Mouse (Mus musculus) limb, embryonic 14.5 days (tissue): ENCODE measurements around the gene Treml4. TPM values are rescaled to one million over a fixed set of nuclear protein-coding genes. Genes with fewer than 3 reads are reported as not detected.

Experiments
- ATAC-seq: fragments of 200-750 bp; cut with Nextera tagmentation; 2 replicates; pipeline ENCODE4 v1.8.0; 2017; ENCODE audit warnings: low read depth, moderate number of reproducible peaks, moderate TSS enrichment; ENCODE audit not compliant: low FRiP score
- DNase-seq: peaks from one replicate; pipeline ENCODE4 v3.0.0-alpha.2; 2015; ENCODE audit warnings: low spot score
- H3K27ac ChIP-seq: fragments of 300-500 bp; sonication (generic); replicated peaks from 2 replicates; pipeline ENCODE4 v1.5.1; 2014; ENCODE audit warnings: low read depth, mild to moderate bottlenecking, low read length, moderate library complexity, mixed read lengths
- H3K27me3 ChIP-seq: fragments of 300-500 bp; sonication (generic); 2 replicates; pipeline ENCODE4 v1.6.1; 2014; ENCODE audit warnings: low read length, mixed read lengths; ENCODE audit not compliant: control insufficient read depth, insufficient read depth
- H3K36me3 ChIP-seq: fragments of 300-500 bp; sonication (generic); 2 replicates; pipeline ENCODE4 v1.6.1; 2014; ENCODE audit warnings: mild to moderate bottlenecking, low read length, moderate library complexity, mixed read lengths; ENCODE audit not compliant: control insufficient read depth, insufficient read depth
- H3K4me1 ChIP-seq: fragments of 300-500 bp; sonication (generic); 2 replicates; pipeline ENCODE4 v1.6.1; 2014; ENCODE audit warnings: antibody characterized with exemption, low read length, mixed read lengths; ENCODE audit not compliant: control insufficient read depth, insufficient read depth
- H3K4me2 ChIP-seq: fragments of 300-500 bp; sonication (generic); replicated peaks from 2 replicates; pipeline ENCODE4 v1.6.1; 2014; ENCODE audit warnings: low read depth, mild to moderate bottlenecking, low read length, moderate library complexity; ENCODE audit not compliant: severe bottlenecking
- H3K4me3 ChIP-seq: fragments of 300-500 bp; sonication (generic); replicated peaks from 2 replicates; pipeline ENCODE4 v1.5.1; 2014; ENCODE audit warnings: low read length
- H3K9ac ChIP-seq: fragments of 300-500 bp; sonication (generic); 2 replicates; pipeline ENCODE4 v1.6.1; 2014; ENCODE audit warnings: mild to moderate bottlenecking, low read depth, low read length, moderate library complexity; ENCODE audit not compliant: severe bottlenecking
- H3K9me3 ChIP-seq: fragments of 300-500 bp; sonication (generic); 2 replicates; pipeline ENCODE4 v1.6.1; 2016; ENCODE audit warnings: low read length; ENCODE audit not compliant: control insufficient read depth
- POLR2A ChIP-seq: fragments of 200-500 bp; IDR thresholded peaks from 2 replicates; pipeline ENCODE4 v1.8.0; 2012; ENCODE audit warnings: inconsistent platforms, mild to moderate bottlenecking, moderate library complexity, borderline replicate concordance; ENCODE audit not compliant: insufficient read depth, insufficient read length; ENCODE audit errors: extremely low read depth
- WGBS: fragments of 180-500 bp; shearing (Covaris S2); extraction: QIAGEN DNeasy Blood & Tissue Kit; methylation state at CpG from one replicate; pipeline ENCODE4 v1.1.7; 2014; 5-methylcytosine and 5-hydroxymethylcytosine counted together
- polyA plus RNA-seq, 2 experiments: library from polyadenylated mRNA; depleted of rRNA in 1 of 2; stranded (reverse) in 1 of 2; unstranded in 1 of 2; fragments of >200 nt; fragmentation: Nextera tagmentation in 1 of 2; extraction: Ambion mirVana in 1 of 2; gene quantifications; 2 replicates each; pipeline versions ENCODE4 v1.2.1 to v1.2.3; 2012 to 2014

Treml4 gene
- polyA plus RNA-seq, 2 experiments = 0.13 to 0.32 TPM

GRCm38 (mm10) chr17:48266610-48267304 is 2.7 kb downstream of the Treml4 start:
- H3K4me3 ChIP-seq = no peak overlapping the region
- no peak overlapping the region for H3K9ac ChIP-seq
- H3K36me3 ChIP-seq = no peaks in the 10 kb centered on the region
- WGBS = 21% methylated on average over 2 of the region's 2 CpGs
- H3K9me3 ChIP-seq = no peaks in the 10 kb centered on the region
- no peaks in the 10 kb centered on the region for H3K27me3 ChIP-seq
- no peak for TF ChIP-seq POLR2A
- no peak for DNase-seq
- H3K27ac ChIP-seq = no peak overlapping the region
- H3K4me2 ChIP-seq = no peak overlapping the region
- no peak for ATAC-seq
- H3K4me1 ChIP-seq = no peaks in the 10 kb centered on the region

- Histone ChIP-seq H3K36me3 (no peaks in the 10 kb centered on the region), H3K27me3 (no peaks in the 10 kb centered on the region), H3K4me1 (no peaks in the 10 kb centered on the region), H3K9me3 (no peaks in the 10 kb centered on the region), H3K4me2 (no peak overlapping the region), H3K27ac (no peak overlapping the region), H3K4me3 (no peak overlapping the region), H3K9ac (no peak overlapping the region)
- ATAC-seq (no peak), DNase-seq (no peak)
- no peak for TF ChIP-seq POLR2A
- WGBS = 68% methylated on average over 1 of the region's 1 CpGs
Observed at GRCm38 (mm10) chr17:48267591-48267990, 3.5 kb downstream of the Treml4 start.

GRCm38 (mm10) chr17:48268276-48268675 is 4.2 kb downstream of the Treml4 start:
- ATAC-seq = no peak
- TF ChIP-seq POLR2A = no peak
- no peaks in the 10 kb centered on the region for H3K9me3 ChIP-seq

GRCm38 (mm10) chr17:48269833-48270232 is 5.7 kb downstream of the Treml4 start:
- Histone ChIP-seq H3K4me3 (no peak overlapping the region), H3K4me2 (no peak overlapping the region), H3K27me3 (no peaks in the 10 kb centered on the region), H3K36me3 (no peaks in the 10 kb centered on the region), H3K27ac (no peak overlapping the region), H3K4me1 (no peaks in the 10 kb centered on the region), H3K9me3 (no peaks in the 10 kb centered on the region), H3K9ac (no peak overlapping the region)
- ATAC-seq = no peak
- TF ChIP-seq POLR2A = no peak
- no peak for DNase-seq
- 62% methylated on average over 4 of the region's 4 CpGs for WGBS

More at GRCm38 (mm10) chr17:48268276-48268675, 4.2 kb downstream of the Treml4 start:
- H3K4me2 ChIP-seq = no peak overlapping the region
- no peaks in the 10 kb centered on the region for H3K27me3 ChIP-seq
- H3K27ac ChIP-seq = no peak overlapping the region
- H3K36me3 ChIP-seq = no peaks in the 10 kb centered on the region
- DNase-seq = no peak
- no peak overlapping the region for H3K9ac ChIP-seq
- H3K4me1 ChIP-seq = no peaks in the 10 kb centered on the region
- no peak overlapping the region for H3K4me3 ChIP-seq

GRCm38 (mm10) chr17:48272158-48272557 is 8.1 kb downstream of the Treml4 start:
- no peak overlapping the region for H3K4me2 ChIP-seq
- 82% methylated on average over 5 of the region's 5 CpGs for WGBS
- DNase-seq (no peak), ATAC-seq (no peak)
- H3K27me3 ChIP-seq = no peaks in the 10 kb centered on the region
- no peak overlapping the region for H3K9ac ChIP-seq
- no peaks in the 10 kb centered on the region for H3K4me1 ChIP-seq
- H3K9me3 ChIP-seq = no peaks in the 10 kb centered on the region
- no peak overlapping the region for H3K27ac ChIP-seq
- TF ChIP-seq POLR2A = no peak
- no peaks in the 10 kb centered on the region for H3K36me3 ChIP-seq
- no peak overlapping the region for H3K4me3 ChIP-seq
